Mouse (Mus musculus) liver, embryonic 14.5 days (tissue): ENCODE measurements around the gene Arhgap44. TPM values are rescaled to one million over a fixed set of nuclear protein-coding genes. Genes with fewer than 3 reads are reported as not detected.

Experiments used
- ATAC-seq: fragments of 200-750 bp; cut with Nextera tagmentation; 2 replicates; pipeline ENCODE4 v1.8.0; 2017; ENCODE audit warnings: moderate number of reproducible peaks, mild to moderate bottlenecking, moderate library complexity; ENCODE audit not compliant: insufficient read depth
- DNase-seq, 3 experiments: peaks; one replicate each; pipeline ENCODE4 v3.0.0-alpha.2; 2012 to 2013; ENCODE audit warnings: low read depth in 3 of 3, low spot score in 3 of 3
- H3K27ac ChIP-seq: fragments of 300-500 bp; sonication (generic); 2 replicates; pipeline ENCODE4 v1.5.1; 2014; ENCODE audit warnings: moderate library complexity, mild to moderate bottlenecking, control low read depth, inconsistent platforms
- H3K27me3 ChIP-seq: fragments of 300-500 bp; sonication (generic); 2 replicates; pipeline ENCODE4 v1.6.1; 2014; ENCODE audit warnings: mild to moderate bottlenecking, low read length, moderate library complexity; ENCODE audit not compliant: control insufficient read depth, insufficient read depth
- H3K36me3 ChIP-seq: fragments of 300-500 bp; sonication (generic); replicated peaks from 2 replicates; pipeline ENCODE4 v1.6.1; 2014; ENCODE audit warnings: low read depth; ENCODE audit not compliant: control insufficient read depth, insufficient read depth
- H3K4me1 ChIP-seq, 2 experiments: fragments of 200-500 bp in 1 of 2; fragments of 300-500 bp in 1 of 2; sonication (generic) in 1 of 2; replicated peaks; 2 replicates each; pipeline ENCODE4 v1.6.1; 2012 to 2014; ENCODE audit warnings: antibody characterized with exemption in 1 of 2, inconsistent platforms in 1 of 2, low read length in 1 of 2; ENCODE audit not compliant: control insufficient read depth in 2 of 2, insufficient read depth in 2 of 2
- H3K4me2 ChIP-seq: fragments of 300-500 bp; sonication (generic); 2 replicates; pipeline ENCODE4 v1.6.1; 2014; ENCODE audit warnings: low read depth, mild to moderate bottlenecking, control low read depth, moderate library complexity
- H3K4me3 ChIP-seq, 2 experiments: fragments of 200-500 bp in 1 of 2; fragments of 300-500 bp in 1 of 2; sonication (generic) in 1 of 2; 2 replicates each; pipeline ENCODE4 v1.5.1; 2012 to 2014; ENCODE audit warnings: low read depth in 2 of 2, low read length in 2 of 2, mild to moderate bottlenecking in 2 of 2, control low read depth in 1 of 2, inconsistent platforms in 1 of 2, moderate library complexity in 1 of 2; ENCODE audit not compliant: insufficient read depth in 1 of 2
- H3K9ac ChIP-seq: fragments of 300-500 bp; sonication (generic); replicated peaks from 2 replicates; pipeline ENCODE4 v1.6.1; 2014; ENCODE audit warnings: mild to moderate bottlenecking, control low read depth, moderate library complexity
- H3K9me3 ChIP-seq: fragments of 300-500 bp; sonication (generic); 2 replicates; pipeline ENCODE4 v1.6.1; 2016; ENCODE audit warnings: low read length, mixed read lengths; ENCODE audit not compliant: control insufficient read depth
- CTCF ChIP-seq: IDR thresholded peaks from 2 replicates; pipeline ENCODE4 v1.5.1; 2016; ENCODE audit warnings: antibody characterized with exemption, low read depth, control low read depth
- EP300 ChIP-seq: IDR thresholded peaks from 2 replicates; pipeline ENCODE4 v1.6.1; 2016; ENCODE audit warnings: antibody characterized with exemption, low read depth
- WGBS: fragments of 180-500 bp; shearing (Covaris S2); extraction: QIAGEN DNeasy Blood & Tissue Kit; methylation state at CpG from one replicate; pipeline ENCODE4 v1.1.7; 2014; ENCODE audit not compliant: insufficient replicate concordance; 5-methylcytosine and 5-hydroxymethylcytosine counted together
- polyA plus RNA-seq, 2 experiments: library from polyadenylated mRNA; depleted of rRNA in 1 of 2; stranded (reverse) in 1 of 2; unstranded in 1 of 2; fragments of >200 nt; fragmentation: Nextera tagmentation in 1 of 2; extraction: Ambion mirVana in 1 of 2; gene quantifications; 2 replicates each; pipeline versions ENCODE4 v1.2.1 to v1.2.3; 2012 to 2014

The Arhgap44 gene
- polyA plus RNA-seq, 2 experiments: 0.44 to 0.55 TPM

- no peaks in the 10 kb centered on the region for H3K4me1 ChIP-seq
- no peak overlapping the region for H3K9ac ChIP-seq
- H3K36me3 ChIP-seq: no peaks in the 10 kb centered on the region
- DNase-seq: no peak
- TF ChIP-seq CTCF: no peak
- no peak for TF ChIP-seq EP300
- H3K4me2 ChIP-seq: no peak overlapping the region
- ATAC-seq: no peak
- H3K27me3 ChIP-seq: no peaks in the 10 kb centered on the region
- H3K9me3 ChIP-seq: no peaks in the 10 kb centered on the region
- WGBS: 64% methylated on average over 13 of the region's 13 CpGs
- H3K4me3 ChIP-seq: no peak overlapping the region
- H3K27ac ChIP-seq: no peak overlapping the region
Measured at GRCm38 (mm10) chr11:65065201-65065600, 97.6 kb downstream of the Arhgap44 start.

GRCm38 (mm10) chr11:65061437-65061836 lies 101.3 kb downstream of the Arhgap44 start:
- no peak overlapping the region for H3K27ac ChIP-seq
- no peak overlapping the region for H3K4me3 ChIP-seq
- no peak overlapping the region for H3K4me2 ChIP-seq
- no peaks in the 10 kb centered on the region for H3K9me3 ChIP-seq
- ATAC-seq (no peak), DNase-seq (no peak)
- WGBS: 37% methylated on average over 3 of the region's 3 CpGs
- TF ChIP-seq CTCF (peak; percentile 10; the same call in 1 of the 2 replicates), EP300 (no peak)
- no peaks in the 10 kb centered on the region for H3K27me3 ChIP-seq
- no peaks in the 10 kb centered on the region for H3K4me1 ChIP-seq
- no peaks in the 10 kb centered on the region for H3K36me3 ChIP-seq
- no peak overlapping the region for H3K9ac ChIP-seq

GRCm38 (mm10) chr11:65059531-65059930 lies 103.2 kb downstream of the Arhgap44 start:
- no peak for TF ChIP-seq EP300
- no peak for TF ChIP-seq CTCF
- WGBS: 76% methylated on average over 12 of the region's 12 CpGs
- Histone ChIP-seq H3K4me3 (no peak overlapping the region), H3K27ac (no peak overlapping the region), H3K9me3 (no peaks in the 10 kb centered on the region), H3K36me3 (no peaks in the 10 kb centered on the region), H3K4me2 (no peak overlapping the region), H3K9ac (no peak overlapping the region), H3K27me3 (no peaks in the 10 kb centered on the region), H3K4me1 (no peaks in the 10 kb centered on the region)
- ATAC-seq (no peak), DNase-seq (no peak)

DNA sequence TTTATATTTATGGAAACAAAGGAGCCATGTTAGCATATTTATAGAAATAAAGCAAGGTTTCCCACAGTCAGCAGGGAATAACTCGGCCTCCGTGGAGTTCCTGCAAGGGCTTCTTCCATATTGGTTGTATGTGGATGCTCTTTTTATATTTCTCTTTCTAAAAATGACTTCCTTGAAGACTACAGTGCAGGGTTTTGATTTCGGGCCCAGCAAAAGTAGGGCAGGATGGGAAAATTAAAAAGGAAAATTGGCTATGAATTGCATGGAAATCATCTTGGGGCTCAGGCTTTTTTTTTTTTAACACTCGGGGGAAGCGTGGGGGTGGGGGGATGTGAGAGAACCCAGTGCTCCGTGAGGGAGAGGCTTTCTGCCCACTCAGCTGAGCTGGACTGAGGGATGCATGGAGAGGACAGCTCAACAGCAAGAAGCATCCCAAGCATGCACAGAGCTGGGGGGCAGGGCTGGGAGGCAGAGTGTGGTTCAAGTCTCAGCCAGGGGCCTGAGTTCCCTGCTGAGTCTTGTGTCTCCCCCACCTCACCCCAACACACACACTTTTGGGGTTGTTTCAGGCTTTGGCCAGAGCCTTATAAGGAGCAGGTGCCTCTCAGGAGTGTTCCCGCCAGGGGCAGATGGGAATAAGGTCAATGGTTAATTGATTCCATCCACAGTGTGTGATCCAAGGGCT lies 104.4 kb downstream of the Arhgap44 start:
- TF ChIP-seq EP300: no peak
- TF ChIP-seq CTCF: no peak
- Histone ChIP-seq H3K4me3 (no peak overlapping the region), H3K27me3 (no peaks in the 10 kb centered on the region), H3K4me2 (no peak overlapping the region), H3K4me1 (no peaks in the 10 kb centered on the region), H3K9ac (no peak overlapping the region), H3K36me3 (no peaks in the 10 kb centered on the region), H3K9me3 (no peaks in the 10 kb centered on the region), H3K27ac (no peak overlapping the region)
- no peak for ATAC-seq
- no peak for DNase-seq
- 53% methylated on average over 7 of the region's 7 CpGs for WGBS

GRCm38 (mm10) chr11:65055596-65055995 lies 107.2 kb downstream of the Arhgap44 start:
- no peak overlapping the region for H3K4me2 ChIP-seq
- no peak overlapping the region for H3K27ac ChIP-seq
- no peak for ATAC-seq
- no peak overlapping the region for H3K4me3 ChIP-seq
- no peaks in the 10 kb centered on the region for H3K4me1 ChIP-seq
- no peak overlapping the region for H3K9ac ChIP-seq
- TF ChIP-seq CTCF (no peak), EP300 (no peak)
- 20% methylated on average over 7 of the region's 7 CpGs for WGBS
- no peaks in the 10 kb centered on the region for H3K36me3 ChIP-seq
- H3K9me3 ChIP-seq: no peaks in the 10 kb centered on the region
- DNase-seq: no peak
- no peaks in the 10 kb centered on the region for H3K27me3 ChIP-seq
